Mouse (Mus musculus): Measurements from ENCODE around the gene Npas1. TPM values are rescaled to one million over a fixed set of nuclear protein-coding genes. Genes with fewer than 3 reads are reported as not detected.

Gene Npas1
- total RNA-seq, 1 experiment = 0.22 TPM

DNA sequence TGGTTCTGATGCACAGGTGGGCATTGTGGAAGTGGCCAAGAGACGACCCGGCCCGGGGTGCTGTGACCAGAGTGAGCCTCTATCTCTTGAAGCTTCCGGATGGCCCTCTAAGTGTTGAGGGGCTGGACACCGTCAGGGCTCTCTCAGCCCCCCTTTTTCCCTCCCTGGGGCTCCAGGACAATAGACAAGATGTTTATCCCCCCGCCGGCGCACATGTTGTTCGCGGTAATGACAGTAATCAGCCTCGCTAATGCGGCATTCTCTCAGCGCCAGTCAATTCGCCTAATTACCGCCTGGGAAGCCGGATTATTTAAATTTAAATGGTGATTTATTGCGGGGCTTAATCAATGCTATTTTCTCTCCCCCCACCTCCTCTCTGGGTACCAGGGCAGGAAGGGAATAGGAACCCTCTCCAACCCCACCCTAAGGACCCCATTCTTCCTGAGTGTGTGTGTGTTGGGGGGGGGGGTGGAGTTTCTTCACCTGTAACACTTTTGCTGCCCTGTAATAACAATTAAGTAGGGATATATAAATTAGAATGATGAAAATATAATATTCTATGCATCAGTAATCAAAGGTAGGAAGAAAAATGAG lies 5.3 kb downstream of the Npas1 start:
- H3K9me3 ChIP-seq (ENCODE audit: control insufficient read depth, insufficient read depth, low read depth, low read length) = no peaks in the 10 kb centered on the region
- no peak for DNase-seq (ENCODE audit: low read depth, low spot score)
- in situ Hi-C loops (cut with MboI; ENCODE audit: low sequenced_read_pairs in 2 of 2, unreplicated experiment in 2 of 2) = no loop called here
- no peak for TF ChIP-seq ZC3H11A (IDR thresholded peaks at IDR 0.05; ENCODE audit: borderline replicate concordance, low read depth, low read length)
- no peak for TF ChIP-seq ZNF384 (IDR thresholded peaks at IDR 0.05; ENCODE audit: low read depth, low read length)
- no peak for TF ChIP-seq MAFK (IDR thresholded peaks at IDR 0.05; ENCODE audit: insufficient read depth, low read depth, low read length)
- no peak for TF ChIP-seq HCFC1 (IDR thresholded peaks at IDR 0.05; ENCODE audit: borderline replicate concordance, insufficient read depth, low read length)
- TF ChIP-seq CHD2 (IDR thresholded peaks at IDR 0.05; ENCODE audit: low read depth, low read length) = no peak
- no peaks in the 10 kb centered on the region for H3K36me3 ChIP-seq (ENCODE audit: control insufficient read depth, insufficient read depth, low read length, poor library complexity, severe bottlenecking)
- no peak overlapping the region for H3K4me3 ChIP-seq (ENCODE audit: insufficient read depth in 1 of 2, low read depth in 1 of 2, low read length in 2 of 2, poor library complexity in 1 of 2, severe bottlenecking in 1 of 2)
- no peak overlapping the region for H3K9ac ChIP-seq (ENCODE audit: insufficient read depth, low read depth, low read length, poor library complexity, severe bottlenecking)
- H3K27ac ChIP-seq (ENCODE audit: insufficient read depth, low read depth, low read length, poor library complexity, severe bottlenecking) = no peak overlapping the region
- peaks cover 2 to 13% of the 10 kb centered on the region in 2 experiments; a peak in 1 of 4 replicates for H3K4me1 ChIP-seq (ENCODE audit: control insufficient read depth in 2 of 2, insufficient read depth in 2 of 2, low read length in 2 of 2, poor library complexity in 1 of 2)

DNA sequence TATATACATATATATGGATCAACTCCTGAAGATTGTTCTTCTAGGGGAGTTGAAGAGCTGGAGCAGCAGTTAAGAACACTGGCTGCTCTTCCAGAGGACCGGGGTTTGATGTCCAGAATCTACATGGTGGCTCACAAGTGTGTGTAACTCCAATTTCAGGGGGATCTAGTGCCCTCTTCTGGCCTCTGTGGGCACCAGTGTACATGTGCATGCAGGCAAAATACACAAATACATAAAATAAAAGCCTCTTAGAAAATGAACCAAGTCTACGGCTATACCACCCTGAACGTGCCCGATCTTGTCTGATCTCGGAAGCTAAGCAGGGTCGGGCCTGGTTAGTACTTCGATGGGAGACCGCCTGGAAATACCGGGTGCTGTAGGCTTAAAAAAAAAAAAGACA lies 6.0 kb downstream of the Npas1 start:
- no peaks in the 10 kb centered on the region for H3K9me3 ChIP-seq (ENCODE audit: control insufficient read depth, insufficient read depth, low read depth, low read length)
- H3K4me1 ChIP-seq (ENCODE audit: control insufficient read depth in 2 of 2, insufficient read depth in 2 of 2, low read length in 2 of 2, poor library complexity in 1 of 2) = peaks cover 2 to 13% of the 10 kb centered on the region in 2 experiments; a peak in 1 of 4 replicates
- H3K36me3 ChIP-seq (ENCODE audit: control insufficient read depth, insufficient read depth, low read length, poor library complexity, severe bottlenecking) = no peaks in the 10 kb centered on the region
- no peak overlapping the region for H3K9ac ChIP-seq (ENCODE audit: insufficient read depth, low read depth, low read length, poor library complexity, severe bottlenecking)
- no peak overlapping the region for H3K27ac ChIP-seq (ENCODE audit: insufficient read depth, low read depth, low read length, poor library complexity, severe bottlenecking)
- no peak for DNase-seq (ENCODE audit: low read depth, low spot score)
- in situ Hi-C loops (cut with MboI; ENCODE audit: low sequenced_read_pairs in 2 of 2, unreplicated experiment in 2 of 2) = no loop called here
- H3K4me3 ChIP-seq (ENCODE audit: insufficient read depth in 1 of 2, low read depth in 1 of 2, low read length in 2 of 2, poor library complexity in 1 of 2, severe bottlenecking in 1 of 2) = no peak overlapping the region
- no peak for TF ChIP-seq MAFK (IDR thresholded peaks at IDR 0.05; ENCODE audit: insufficient read depth, low read depth, low read length)
- peak; percentile 87; the same call in 1 of the 2 replicates for TF ChIP-seq ZNF384 (IDR thresholded peaks at IDR 0.05; ENCODE audit: low read depth, low read length)

DNA sequence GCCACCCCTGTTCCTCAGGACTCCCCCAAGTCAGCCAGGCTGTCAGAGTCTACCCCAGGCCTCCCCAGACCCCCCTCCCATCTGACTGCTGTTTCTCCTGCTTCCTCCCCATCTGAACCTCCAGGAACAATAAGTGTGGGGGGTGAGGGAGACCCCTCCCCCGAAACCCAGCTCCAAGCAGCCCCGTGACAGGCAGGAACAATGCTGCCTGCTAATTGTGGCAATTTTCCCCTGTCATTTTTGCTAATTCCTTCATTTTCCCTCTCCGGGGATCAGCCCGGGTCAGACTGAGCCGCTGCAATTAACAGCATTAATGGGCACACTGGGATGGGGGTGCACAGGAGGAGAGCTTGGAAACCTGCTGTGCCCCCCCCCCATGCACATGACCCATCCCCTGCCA lies 9.4 kb downstream of the Npas1 start:
- H3K4me1 ChIP-seq (ENCODE audit: control insufficient read depth in 2 of 2, insufficient read depth in 2 of 2, low read length in 2 of 2, poor library complexity in 1 of 2) = peaks cover 2 to 10% of the 10 kb centered on the region in 2 experiments; a peak in 1 of 4 replicates
- in situ Hi-C loops (cut with MboI; ENCODE audit: low sequenced_read_pairs in 2 of 2, unreplicated experiment in 2 of 2) = no loop called here
- no peak overlapping the region for H3K27ac ChIP-seq (ENCODE audit: insufficient read depth, low read depth, low read length, poor library complexity, severe bottlenecking)
- H3K9ac ChIP-seq (ENCODE audit: insufficient read depth, low read depth, low read length, poor library complexity, severe bottlenecking) = no peak overlapping the region
- DNase-seq (ENCODE audit: low read depth, low spot score) = no peak
- TF ChIP-seq ZC3H11A (IDR thresholded peaks at IDR 0.05; ENCODE audit: borderline replicate concordance, low read depth, low read length) = no peak
- TF ChIP-seq ZNF384 (IDR thresholded peaks at IDR 0.05; ENCODE audit: low read depth, low read length) = no peak
- no peak for TF ChIP-seq HCFC1 (IDR thresholded peaks at IDR 0.05; ENCODE audit: borderline replicate concordance, insufficient read depth, low read length)
- TF ChIP-seq MAFK (IDR thresholded peaks at IDR 0.05; ENCODE audit: insufficient read depth, low read depth, low read length) = no peak
- no peak for TF ChIP-seq CHD2 (IDR thresholded peaks at IDR 0.05; ENCODE audit: low read depth, low read length)
- H3K9me3 ChIP-seq (ENCODE audit: control insufficient read depth, insufficient read depth, low read depth, low read length) = no peaks in the 10 kb centered on the region
- no peaks in the 10 kb centered on the region for H3K36me3 ChIP-seq (ENCODE audit: control insufficient read depth, insufficient read depth, low read length, poor library complexity, severe bottlenecking)
- H3K4me3 ChIP-seq (ENCODE audit: insufficient read depth in 1 of 2, low read depth in 1 of 2, low read length in 2 of 2, poor library complexity in 1 of 2, severe bottlenecking in 1 of 2) = no peak overlapping the region

DNA sequence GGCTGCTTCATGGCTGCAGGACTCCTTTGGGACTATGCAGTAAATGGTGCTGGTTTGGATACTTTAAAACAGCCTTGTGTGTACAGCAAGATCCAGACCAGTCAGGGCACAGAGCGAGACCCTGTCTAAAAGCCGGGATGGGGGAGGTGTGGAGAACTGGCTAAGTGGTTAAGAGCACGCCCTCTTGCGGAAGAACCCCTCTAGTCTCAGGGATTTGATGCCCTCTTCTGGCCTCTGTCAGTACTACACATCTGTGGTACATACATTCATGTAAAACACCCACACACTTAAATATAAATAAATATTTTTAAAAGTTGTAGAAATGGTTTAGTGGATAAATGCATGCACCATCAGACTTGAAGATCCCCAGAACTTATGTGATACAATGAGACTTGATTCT lies 11.0 kb downstream of the Npas1 start:
- Histone ChIP-seq H3K36me3 (ENCODE audit: control insufficient read depth, insufficient read depth, low read length, poor library complexity, severe bottlenecking) (no peaks in the 10 kb centered on the region), H3K4me1 (ENCODE audit: control insufficient read depth in 2 of 2, insufficient read depth in 2 of 2, low read length in 2 of 2, poor library complexity in 1 of 2) (peaks cover 0 to 8% of the 10 kb centered on the region in 2 experiments; a peak in 1 of 4 replicates), H3K27ac (ENCODE audit: insufficient read depth, low read depth, low read length, poor library complexity, severe bottlenecking) (no peak overlapping the region), H3K9me3 (ENCODE audit: control insufficient read depth, insufficient read depth, low read depth, low read length) (no peaks in the 10 kb centered on the region), H3K4me3 (ENCODE audit: insufficient read depth in 1 of 2, low read depth in 1 of 2, low read length in 2 of 2, poor library complexity in 1 of 2, severe bottlenecking in 1 of 2) (no peak overlapping the region), H3K9ac (ENCODE audit: insufficient read depth, low read depth, low read length, poor library complexity, severe bottlenecking) (no peak overlapping the region)
- in situ Hi-C loops (cut with MboI; ENCODE audit: low sequenced_read_pairs in 2 of 2, unreplicated experiment in 2 of 2) = no loop called here
- DNase-seq (ENCODE audit: low read depth, low spot score) = peak; percentile 73
- TF ChIP-seq HCFC1 (IDR thresholded peaks at IDR 0.05; ENCODE audit: borderline replicate concordance, insufficient read depth, low read length) (0 out of 2 replicates have a peak, but pooled peaks have one; percentile 29), ZNF384 (IDR thresholded peaks at IDR 0.05; ENCODE audit: low read depth, low read length) (no peak), ZC3H11A (IDR thresholded peaks at IDR 0.05; ENCODE audit: borderline replicate concordance, low read depth, low read length) (0 out of 2 replicates have a peak, but pooled peaks have one; percentile 9), CHD2 (IDR thresholded peaks at IDR 0.05; ENCODE audit: low read depth, low read length) (no peak), MAFK (IDR thresholded peaks at IDR 0.05; ENCODE audit: insufficient read depth, low read depth, low read length) (no peak)
